Mouse (Mus musculus) yolk sac, embryonic 10.5 days (tissue): ENCODE results near the gene Olfr612.
"Not testable (repeated sequence)": the region's sequence is repeated elsewhere in the genome, so short reads cannot be mapped to it uniquely, and the experiment has no call there.

ENCODE experiments used
- DNase-seq: peaks from one replicate; pipeline ENCODE4 v3.0.0-alpha.2; 2017; ENCODE audit warnings: low spot score

Gene Olfr612

DNA sequence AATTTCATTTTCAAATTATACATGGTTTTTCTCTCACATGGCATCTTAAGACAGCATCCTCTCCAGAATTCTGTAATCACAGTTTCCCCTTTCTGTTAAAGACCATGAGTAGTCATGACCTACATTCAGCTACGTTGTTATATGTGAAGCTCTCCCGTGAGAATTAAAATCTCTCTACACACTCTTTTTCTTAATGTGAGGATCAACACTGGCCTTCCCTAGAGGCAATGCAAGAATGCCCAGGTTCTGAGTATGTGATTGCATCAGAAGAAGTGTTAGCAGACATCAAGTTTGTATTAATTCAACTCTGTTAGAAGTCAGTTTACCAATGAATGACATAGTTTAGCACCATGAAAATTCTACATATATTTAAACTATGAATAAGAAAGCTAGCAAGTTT lies at the start of gene Olfr612:
Gene Olfr612 (minus strand): TSS at position 101 of the 400 bp plus-strand sequence.
- DNase-seq, result not testable (repeated sequence)

- no peak for DNase-seq
Observed at GRCm38 (mm10) chr7:103589803-103590202, 47.3 kb upstream of the Olfr612 start, which contains the start of gene Olfr618. TSS of gene Olfr618 (plus strand) at chr7:103590103.

DNA sequence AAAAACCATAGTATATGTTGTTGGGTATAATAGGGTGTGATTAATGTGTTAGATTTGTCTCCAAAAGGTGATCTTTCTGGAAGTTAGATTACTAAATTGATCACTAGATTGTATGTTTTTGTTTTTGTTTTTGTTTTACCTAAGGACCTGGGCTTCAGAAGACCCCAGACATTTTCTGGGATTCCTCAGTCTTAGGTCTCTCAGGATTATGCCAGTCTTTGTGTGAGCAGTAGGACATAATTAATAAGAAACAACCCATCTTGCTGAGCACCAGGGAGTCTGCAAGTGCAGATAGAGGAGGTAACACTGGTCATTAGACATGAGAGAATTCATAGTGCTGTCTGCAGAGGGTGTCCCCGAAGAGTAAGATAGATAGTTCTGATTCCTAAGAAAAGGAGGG lies 30.2 kb upstream of the Olfr612 start, which contains the start of gene Olfr617:
Gene Olfr617 (plus strand): TSS at position 301 of the 400 bp plus-strand sequence.
- DNase-seq, result no peak

DNA sequence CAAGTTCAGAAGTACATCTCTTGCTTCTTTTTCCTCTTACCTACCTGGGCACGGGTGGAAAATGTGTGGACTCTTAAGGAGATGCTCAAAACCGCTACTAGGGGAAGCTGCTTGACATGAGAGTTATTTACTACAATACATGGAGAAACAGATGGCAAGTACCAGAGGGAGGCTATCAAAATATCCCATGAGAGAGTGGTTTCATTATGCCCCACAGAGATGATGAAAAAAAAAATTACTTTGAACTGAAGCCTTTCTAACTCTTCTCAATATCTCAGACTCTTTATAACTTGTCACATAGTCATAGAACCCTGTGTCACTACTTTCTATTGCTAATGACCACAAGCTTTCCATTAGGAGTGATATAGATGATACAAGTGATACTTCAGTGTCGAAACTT lies 26.5 kb upstream of the Olfr612 start, which contains the start of gene Olfr616:
Gene Olfr616 (minus strand): TSS at position 101 of the 400 bp plus-strand sequence.
- no peak for DNase-seq

DNA sequence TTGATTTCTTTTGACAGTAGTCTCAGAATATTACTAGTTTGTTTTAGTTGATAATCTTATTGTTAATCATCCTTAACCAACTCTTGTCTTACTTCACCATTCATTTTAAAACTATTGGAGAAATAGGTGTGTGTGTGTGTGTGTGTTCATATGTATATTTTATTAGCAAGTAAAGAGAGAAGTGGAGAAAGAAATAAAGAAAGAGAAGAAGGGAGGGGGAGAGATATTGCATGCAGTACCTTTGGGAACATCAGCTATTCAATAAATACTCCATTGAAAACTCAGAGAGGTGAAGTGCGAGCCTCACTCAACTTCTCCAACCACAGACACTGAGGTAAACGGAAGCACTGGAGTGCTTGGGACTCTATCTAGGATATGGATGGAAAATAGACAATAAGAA lies 13.3 kb upstream of the Olfr612 start, which contains the start of gene Olfr615:
Gene Olfr615 (plus strand): TSS at position 301 of the 400 bp plus-strand sequence.
- no peak for DNase-seq

DNA sequence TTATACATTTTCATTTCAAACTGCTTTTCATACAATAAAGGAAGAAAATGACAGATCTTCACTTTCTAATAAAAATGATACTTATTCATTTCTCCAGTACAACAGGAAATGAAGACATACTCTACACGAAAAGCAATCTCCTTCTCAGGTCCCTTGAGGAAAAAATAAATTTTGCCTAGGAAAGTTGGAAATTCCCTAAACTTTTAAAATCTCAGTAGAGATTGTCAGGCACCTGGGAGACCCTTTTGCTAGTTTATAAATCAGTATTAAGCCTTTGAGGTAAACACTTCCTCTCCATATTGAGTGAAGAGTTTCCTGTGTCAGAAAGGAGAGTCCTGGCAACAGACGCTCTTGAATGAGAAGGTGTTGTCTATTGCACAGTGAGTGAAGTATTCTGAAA lies 5.3 kb upstream of the Olfr612 start, which contains the start of gene Olfr613:
Gene Olfr613 (plus strand): TSS at position 301 of the 400 bp plus-strand sequence.
- no peak for DNase-seq

DNA sequence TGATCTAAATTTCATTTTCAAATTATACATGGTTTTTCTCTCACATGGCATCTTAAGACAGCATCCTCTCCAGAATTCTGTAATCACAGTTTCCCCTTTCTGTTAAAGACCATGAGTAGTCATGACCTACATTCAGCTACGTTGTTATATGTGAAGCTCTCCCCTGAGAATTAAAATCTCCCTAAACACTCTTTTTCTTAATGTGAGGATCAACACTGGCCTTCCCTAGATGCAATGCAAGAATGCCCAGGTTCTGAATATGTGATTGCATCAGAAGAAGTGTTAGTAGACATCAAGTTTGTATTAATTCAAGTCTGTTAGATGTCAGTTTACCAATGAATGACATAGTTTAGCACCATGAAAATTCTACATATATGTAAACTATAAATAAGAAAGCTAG lies 21.8 kb downstream of the Olfr612 start, which contains the start of gene Olfr611:
Gene Olfr611 (minus strand): TSS at position 101 of the 400 bp plus-strand sequence.
- DNase-seq, result not testable (repeated sequence)

DNA sequence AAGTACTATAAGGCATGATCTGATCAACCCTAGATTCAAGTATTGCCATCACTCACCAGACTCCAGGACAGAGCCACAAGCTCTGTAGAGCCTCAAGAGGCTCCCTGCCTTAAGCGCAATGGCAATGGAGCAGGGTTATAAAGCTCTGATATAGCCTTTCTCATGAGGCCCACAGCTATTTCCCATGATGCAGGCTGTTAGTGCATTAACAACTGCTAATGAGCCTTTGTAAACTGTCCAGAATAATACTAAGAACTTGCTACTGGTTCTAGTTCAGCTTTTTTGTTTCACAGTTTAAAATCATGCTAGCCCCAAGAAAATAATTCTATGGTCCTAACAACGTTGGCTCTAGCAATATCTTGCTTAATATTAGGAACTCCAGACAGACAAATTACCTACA lies 30.5 kb downstream of the Olfr612 start, which contains the start of gene Olfr610:
Gene Olfr610 (minus strand): TSS at position 101 of the 400 bp plus-strand sequence.
- DNase-seq, result no peak

- DNase-seq, result no peak
Observed at GRCm38 (mm10) chr7:103497962-103498361, 44.6 kb downstream of the Olfr612 start, which contains the start of gene Olfr609. TSS of gene Olfr609 (minus strand) at chr7:103498062.
